Mouse (Mus musculus) olfactory bulb, adult 2 months (tissue): Measurements from ENCODE around the gene Dpep1.

ENCODE experiments used
- CTCF ChIP-seq: fragments of 200-500 bp; IDR thresholded peaks from 2 replicates; pipeline ENCODE4 v1.5.1; 2012; ENCODE audit warnings: low read depth, mild to moderate bottlenecking, low read length, moderate library complexity; ENCODE audit not compliant: insufficient read depth
- POLR2A ChIP-seq: fragments of 200-500 bp; IDR thresholded peaks from 2 replicates; pipeline ENCODE4 v1.6.1; 2012; ENCODE audit warnings: mild to moderate bottlenecking, low read depth, low read length, moderate library complexity; ENCODE audit not compliant: insufficient read depth

- no peak for TF ChIP-seq CTCF
- no peak for TF ChIP-seq POLR2A
Measured at GRCm38 (mm10) chr8:123150737-123151171, 35.3 kb upstream of the Dpep1 start.
